Mouse (Mus musculus): ENCODE results near the gene Ngrn.

DNA sequence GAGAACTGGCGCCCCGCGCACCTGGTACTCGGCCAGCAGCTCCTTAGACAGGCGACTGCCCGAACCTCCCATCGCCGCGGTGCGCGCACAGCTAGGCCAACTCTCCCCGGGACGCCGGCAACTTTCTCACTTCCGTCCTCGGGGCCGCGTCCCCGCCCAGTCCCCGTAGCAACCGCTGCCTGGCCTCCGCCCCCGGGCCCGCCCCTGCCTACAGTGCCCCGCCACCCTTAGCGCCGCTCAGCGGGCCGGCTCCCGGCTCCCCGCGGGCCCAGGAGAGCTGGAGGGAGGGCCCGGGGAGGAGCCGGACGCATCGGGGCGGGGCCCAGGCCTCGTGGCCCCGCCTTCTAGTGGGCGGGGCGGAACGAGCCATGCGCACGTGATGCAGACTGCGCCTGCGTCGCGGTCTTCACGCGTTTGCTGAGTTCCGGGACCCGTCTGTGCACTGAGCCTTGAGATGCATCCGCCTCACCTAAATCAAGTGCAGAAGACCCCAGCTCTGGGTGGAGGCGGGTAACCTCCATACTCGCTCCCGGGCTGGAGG is 28.5 kb upstream of the Ngrn start, which contains the start of the genes Cib1 and Gdpgp1:
- TF ChIP-seq POLR2A (IDR thresholded peaks at IDR 0.05; ENCODE audit: borderline replicate concordance, insufficient read depth, low read length) (peak; percentile 95), CTCF (IDR thresholded peaks at IDR 0.05; ENCODE audit: borderline replicate concordance, insufficient read depth, low read depth, low read length) (no peak)

Data from cerebellum, adult 2 months (tissue).